Mouse (Mus musculus) natural killer cell, adult 2 months (primary cell): ENCODE results near the gene Akr1d1.
A peak's percentile ranks its signal among the peaks of the same experiment; 100 is the strongest.

Experiments
- DNase-seq, 2 experiments: peaks; one replicate each; pipeline ENCODE4 v3.0.0; 2022; ENCODE audit warnings: low spot score in 2 of 2

Gene Akr1d1

GRCm38 (mm10) chr6:37617431-37618011, 87.5 kb downstream of the Akr1d1 start:
- peak in 1 of 2 experiments; percentile 59 for DNase-seq
